Mouse (Mus musculus): ENCODE data around the gene Ano4. TPM values are rescaled to one million over a fixed set of nuclear protein-coding genes. Genes with fewer than 3 reads are reported as not detected.

Gene Ano4
- 10 to 100 TPM; 24.2 to 27.0 (median 25.0) TPM for total RNA-seq (2022)

- peak in 1 of 2 experiments; percentile 12 for DNase-seq (ENCODE audit: low spot score in 2 of 2)
Measured at GRCm38 (mm10) chr10:89344491-89345195, at the start of gene Ano4. Gene Ano4, minus strand, starts transcription at chr10:89344762.

DNA sequence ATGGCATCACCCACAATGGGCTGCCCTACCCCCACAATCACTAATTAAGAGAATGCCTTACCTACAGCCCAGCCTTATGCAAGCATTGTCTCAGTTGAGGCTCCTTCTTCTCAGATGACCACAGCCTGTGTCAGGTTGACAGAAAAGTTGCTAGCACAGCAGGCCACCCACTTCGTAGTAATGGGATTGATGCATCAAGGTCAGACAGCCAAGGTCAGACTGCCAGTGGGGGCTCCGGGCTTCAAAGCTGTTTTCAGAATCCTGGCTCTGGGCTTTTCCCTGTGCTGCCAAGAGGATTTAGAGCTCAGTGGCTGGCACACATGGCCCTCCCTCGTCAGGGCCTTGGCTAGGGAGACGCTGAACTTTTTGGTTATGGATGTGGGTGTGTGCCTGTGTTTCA lies 48.1 kb upstream of the Ano4 start:
- no peak for DNase-seq (ENCODE audit: low spot score in 2 of 2)

DNA sequence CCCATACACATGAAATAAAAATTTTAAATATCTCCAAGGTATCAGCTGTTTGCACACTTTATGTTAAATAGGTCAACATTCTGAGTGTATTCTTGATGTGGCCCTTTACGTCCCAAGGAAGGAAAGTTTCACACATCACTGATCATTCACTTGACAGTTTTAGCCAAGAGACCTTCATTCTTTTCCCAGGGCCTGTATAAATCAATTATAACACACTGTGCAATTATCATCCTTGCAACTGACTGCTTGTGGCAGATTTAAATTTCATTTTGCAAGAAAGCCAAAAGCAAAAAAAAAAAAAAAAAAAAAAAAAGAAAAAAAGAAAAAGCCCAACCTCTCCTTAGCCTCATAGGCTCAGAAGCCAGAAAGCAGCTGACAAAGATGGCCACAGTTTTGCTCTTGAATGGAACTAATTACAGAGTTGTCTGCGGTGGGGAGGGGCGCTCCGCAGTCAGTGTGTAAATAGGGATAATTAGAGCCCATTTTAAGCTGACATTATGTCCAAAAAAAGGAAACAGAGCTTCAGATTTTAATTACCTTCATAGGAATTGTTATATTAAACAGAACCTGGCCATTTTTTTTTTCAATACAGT lies 47.1 kb upstream of the Ano4 start:
- peak in 1 of 2 experiments; percentile 7 for DNase-seq (ENCODE audit: low spot score in 2 of 2)

DNA sequence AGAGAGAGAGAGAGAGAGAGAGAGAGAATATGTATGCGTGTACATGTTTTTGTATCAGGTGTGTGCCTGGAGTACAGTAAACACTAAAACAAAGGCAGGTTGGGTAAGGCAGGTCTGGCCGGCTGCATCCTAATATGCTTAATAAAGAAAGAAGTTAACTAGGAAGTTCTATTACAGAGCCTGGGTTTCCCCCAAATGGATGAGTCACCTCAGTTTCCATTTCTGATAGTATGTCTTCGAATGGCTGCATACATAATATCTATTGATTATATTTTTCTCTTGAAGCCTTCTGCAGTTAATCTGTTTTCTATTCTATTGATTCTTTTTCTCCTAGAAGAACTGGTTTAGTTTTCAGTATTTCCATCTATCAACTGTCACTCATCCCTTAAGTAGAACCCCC lies 41.9 kb upstream of the Ano4 start:
- DNase-seq (ENCODE audit: low spot score in 2 of 2): no peak

DNA sequence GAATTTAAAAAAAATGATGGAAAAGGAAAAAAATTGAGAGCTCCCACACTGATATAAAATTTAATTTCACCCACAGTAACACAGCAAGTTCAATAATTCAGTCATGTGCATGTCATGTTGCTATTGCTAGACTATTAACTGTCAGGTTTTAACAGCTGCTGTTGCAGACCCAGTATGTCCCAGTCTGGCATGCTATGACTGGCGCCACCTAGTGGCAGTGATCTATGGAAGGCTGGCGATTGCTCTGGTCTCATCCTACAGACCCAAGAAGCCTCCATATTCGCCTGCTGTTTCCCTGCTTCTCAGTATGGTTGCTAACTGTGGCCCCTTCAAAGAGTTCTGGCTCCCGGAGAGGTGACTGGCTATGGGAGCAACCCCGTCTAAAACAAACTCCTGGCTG lies 38.9 kb upstream of the Ano4 start:
- DNase-seq (ENCODE audit: low spot score in 2 of 2): peak; percentile 25 to 42

DNA sequence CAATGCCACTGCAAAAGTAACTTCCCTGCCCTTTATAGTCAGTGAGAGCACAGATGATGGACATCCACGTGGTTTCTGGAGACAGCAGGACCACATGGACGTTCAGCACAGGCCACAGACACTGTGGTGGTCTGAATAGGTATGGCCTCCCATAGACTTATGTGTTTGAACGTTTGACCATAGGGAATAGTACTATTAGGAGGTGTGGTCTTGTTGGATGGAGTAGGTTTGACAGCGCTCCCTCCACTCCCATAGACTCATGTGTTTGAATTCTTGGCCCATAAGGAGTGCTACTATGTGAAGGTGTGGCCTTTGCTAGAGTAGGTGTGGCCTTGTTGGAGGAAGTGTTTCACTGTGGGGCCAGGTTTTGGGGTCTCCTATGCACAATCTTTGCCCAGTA lies 33.2 kb upstream of the Ano4 start:
- no peak for DNase-seq (ENCODE audit: low spot score in 2 of 2)

DNA sequence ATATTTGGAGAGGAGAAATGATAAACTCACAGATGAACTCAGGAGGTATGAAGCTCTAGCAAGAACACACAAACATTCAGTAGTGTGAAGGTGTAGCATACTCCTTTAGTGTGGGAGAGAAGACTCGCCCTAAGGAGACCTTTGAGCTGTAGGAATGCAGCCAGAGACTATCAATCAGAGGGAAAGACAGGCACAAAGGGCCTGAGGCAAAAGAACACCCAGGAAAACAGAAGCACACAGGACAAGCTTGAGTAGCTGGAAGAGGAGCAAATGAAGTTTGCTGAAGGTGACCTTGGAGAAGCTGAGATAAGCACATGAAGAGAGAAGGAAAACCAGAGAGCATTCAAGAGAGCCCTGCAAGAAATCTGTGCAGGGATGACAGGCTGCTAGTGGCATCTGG lies 25.5 kb upstream of the Ano4 start:
- no peak for DNase-seq (ENCODE audit: low spot score in 2 of 2)

DNA sequence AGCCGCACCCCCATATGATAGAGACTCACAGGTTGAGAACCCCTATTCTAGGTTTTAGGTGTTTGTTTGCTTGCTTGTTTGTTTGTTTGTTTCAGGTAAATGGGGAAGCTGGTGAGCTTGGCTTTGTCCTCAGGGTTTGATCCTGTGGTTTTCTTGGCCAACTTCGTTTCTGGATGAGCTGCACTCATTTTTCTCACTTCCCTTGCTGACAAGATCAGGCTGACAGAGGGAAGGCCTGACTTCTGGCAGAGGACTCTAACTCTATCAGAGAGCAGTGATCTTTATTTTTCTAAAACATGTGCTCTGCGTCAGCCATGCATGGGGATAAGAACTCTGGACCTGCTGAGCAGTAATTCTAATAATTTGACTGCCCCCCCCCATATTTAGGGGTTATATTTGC lies 14.4 kb upstream of the Ano4 start:
- no peak for DNase-seq (ENCODE audit: low spot score in 2 of 2)

- no peak for DNase-seq (ENCODE audit: low spot score in 2 of 2)
Measured at GRCm38 (mm10) chr10:89354639-89355038, 10.1 kb upstream of the Ano4 start.

DNA sequence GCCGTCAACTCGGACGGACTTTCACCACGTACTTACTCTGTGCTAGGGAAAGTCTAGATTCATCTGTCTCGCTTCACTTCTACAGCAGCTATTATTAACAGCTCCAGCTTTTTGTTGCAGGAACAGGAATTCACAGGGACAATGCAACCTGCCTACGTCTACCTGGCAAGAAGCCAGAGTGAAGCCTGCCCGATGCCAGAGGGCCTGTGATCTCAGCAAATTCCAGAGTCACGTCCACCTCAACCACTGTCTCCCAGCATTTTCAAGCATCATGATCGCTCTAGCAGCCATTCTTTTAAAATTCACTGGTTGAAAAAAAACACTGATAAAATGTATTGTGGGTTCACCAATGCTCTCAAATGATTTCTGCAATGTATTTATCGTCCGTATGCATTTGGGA lies 6.9 kb upstream of the Ano4 start:
- DNase-seq (ENCODE audit: low spot score in 2 of 2): no peak

GRCm38 (mm10) chr10:89345606-89346005 lies 1.0 kb upstream of the Ano4 start:
- no peak for DNase-seq (ENCODE audit: low spot score in 2 of 2)

DNA sequence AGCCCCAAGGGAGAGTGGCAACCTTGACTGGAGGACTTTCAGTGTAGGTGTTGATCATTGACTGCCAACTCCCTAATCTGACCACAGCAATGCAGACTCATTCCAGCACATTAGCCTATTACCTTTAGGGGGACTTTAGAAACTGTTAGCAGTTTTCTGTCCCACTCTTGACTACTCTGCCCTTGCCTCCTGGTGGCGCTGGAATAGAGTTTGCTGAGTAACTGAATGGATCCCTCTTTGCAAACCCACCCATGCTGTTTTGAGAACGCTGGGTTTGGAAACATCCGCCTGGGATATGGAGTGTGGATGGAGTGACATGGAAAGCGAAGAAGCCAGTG lies 603 bp upstream of the Ano4 start:
- DNase-seq (ENCODE audit: low spot score in 2 of 2): no peak

GRCm38 (mm10) chr10:89344132-89344490 lies 451 bp downstream of the Ano4 start:
- DNase-seq (ENCODE audit: low spot score in 2 of 2): no peak

DNA sequence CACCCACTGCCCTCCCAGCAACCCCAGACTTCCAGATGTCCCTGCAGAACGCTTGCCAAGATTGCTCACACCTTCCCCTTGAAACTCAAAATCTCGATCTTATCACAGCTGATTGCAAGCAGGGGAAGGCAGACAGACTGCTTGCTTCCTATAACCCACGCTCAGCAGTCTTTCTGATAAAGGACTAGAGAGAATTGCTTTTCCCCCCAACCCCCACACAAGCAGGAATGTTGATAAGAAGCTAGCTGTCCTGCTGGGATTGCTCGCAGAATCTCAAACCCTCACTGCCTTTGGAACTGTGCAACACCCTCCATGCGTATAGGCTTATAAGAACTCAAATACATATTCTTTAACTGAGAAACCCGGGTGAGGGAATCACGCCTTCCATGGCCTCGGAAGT lies 846 bp downstream of the Ano4 start:
- DNase-seq (ENCODE audit: low spot score in 2 of 2): no peak

- DNase-seq (ENCODE audit: low spot score in 2 of 2): no peak
Measured at GRCm38 (mm10) chr10:89330261-89330660, 14.3 kb downstream of the Ano4 start.

DNA sequence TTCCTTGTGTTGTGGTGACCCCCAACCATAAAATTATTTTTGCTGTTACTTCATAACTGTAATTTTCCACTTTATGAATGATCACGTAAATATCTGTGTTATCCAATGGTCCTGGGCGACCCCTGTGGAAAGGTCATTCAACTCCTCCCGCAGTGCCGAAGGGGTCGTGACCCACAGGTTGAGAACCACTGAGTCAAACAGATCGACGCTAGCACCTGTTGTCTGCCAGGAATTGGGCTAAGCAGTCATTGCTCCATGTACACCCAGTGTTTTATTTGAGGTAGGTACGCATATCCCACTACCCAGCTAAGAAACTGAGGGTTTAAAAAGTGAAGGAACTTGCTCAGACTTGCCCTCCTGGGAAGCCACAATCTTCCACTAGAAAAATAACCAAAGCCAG lies 14.8 kb downstream of the Ano4 start:
- DNase-seq (ENCODE audit: low spot score in 2 of 2): no peak

DNA sequence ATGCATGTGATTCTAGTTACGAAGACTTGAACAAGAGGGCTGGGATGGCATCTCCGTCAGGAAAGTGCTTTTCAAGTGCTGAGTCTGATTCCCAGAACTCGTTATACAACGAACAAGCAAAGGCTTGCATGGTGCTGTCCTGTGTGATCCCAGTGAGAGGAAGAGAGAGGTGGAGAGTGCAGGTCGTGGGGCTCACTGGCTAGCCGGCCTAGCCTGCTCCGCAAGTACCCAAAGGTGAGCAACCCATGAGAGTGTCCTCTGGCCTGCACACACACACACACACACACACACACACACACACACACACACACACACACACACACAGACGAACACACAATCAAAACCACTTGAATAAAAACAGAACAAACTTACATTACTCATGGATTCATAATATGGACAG lies 15.7 kb downstream of the Ano4 start:
- no peak for DNase-seq (ENCODE audit: low spot score in 2 of 2)

DNA sequence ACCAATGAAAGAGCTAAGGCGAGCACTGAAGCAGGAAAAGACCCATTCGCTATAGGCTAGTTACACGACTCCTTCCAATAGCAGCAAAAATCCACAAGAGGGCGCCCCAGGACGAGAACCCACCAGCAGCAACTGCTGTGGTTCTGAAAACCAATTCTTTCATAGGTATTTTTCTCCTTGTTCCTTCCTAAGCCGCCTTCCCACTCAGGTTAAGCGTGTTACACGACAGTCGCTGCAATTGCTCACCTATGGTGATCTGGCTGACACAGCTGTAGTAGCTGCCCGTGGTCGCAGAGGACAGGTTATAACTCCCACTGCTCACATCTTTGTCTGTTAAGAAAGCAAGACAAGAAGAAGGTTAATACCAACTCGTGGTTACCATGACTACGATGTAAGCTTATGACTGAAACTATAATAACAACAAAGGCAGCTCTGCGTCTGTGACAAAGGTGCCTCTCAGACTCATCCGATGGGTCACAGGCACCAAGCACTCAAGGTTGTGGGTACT lies 17.5 kb downstream of the Ano4 start:
- peak; percentile 24 to 65 for DNase-seq (ENCODE audit: low spot score in 2 of 2)

GRCm38 (mm10) chr10:89326383-89326782 lies 18.2 kb downstream of the Ano4 start:
- no peak for DNase-seq (ENCODE audit: low spot score in 2 of 2)

GRCm38 (mm10) chr10:89307566-89307965 lies 37.0 kb downstream of the Ano4 start:
- no peak for DNase-seq (ENCODE audit: low spot score in 2 of 2)

GRCm38 (mm10) chr10:89300346-89300745 lies 44.2 kb downstream of the Ano4 start:
- no peak for DNase-seq (ENCODE audit: low spot score in 2 of 2)

GRCm38 (mm10) chr10:89292784-89293183 lies 51.8 kb downstream of the Ano4 start:
- DNase-seq (ENCODE audit: low spot score in 2 of 2): no peak

DNA sequence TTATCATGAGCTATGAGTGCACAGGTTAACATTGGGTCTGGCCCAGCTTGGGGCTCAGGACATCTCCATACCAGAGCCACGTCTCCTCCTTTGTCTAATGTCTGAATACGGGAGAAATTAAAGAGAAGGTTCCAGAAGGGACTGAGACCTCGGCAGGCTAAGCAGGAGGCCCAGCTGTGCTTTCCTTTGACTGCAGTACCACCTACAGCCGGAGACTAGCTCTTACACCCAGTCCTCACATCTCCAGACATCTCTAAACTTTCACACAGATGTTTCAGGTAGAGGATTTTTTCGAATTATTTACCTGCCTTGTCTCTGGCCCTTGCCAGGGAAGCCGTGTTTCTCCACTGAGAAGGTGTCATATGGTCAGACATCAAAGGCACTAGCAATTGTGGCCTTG lies 53.9 kb downstream of the Ano4 start:
- no peak for DNase-seq (ENCODE audit: low spot score in 2 of 2)

Measured in left cerebral cortex, adult 8-10 months (tissue).